Mouse (Mus musculus) left cerebral cortex, postnatal 4 days (tissue): Measurements from ENCODE around the gene Kcnq1. TPM values are rescaled to one million over a fixed set of nuclear protein-coding genes. Genes with fewer than 3 reads are reported as not detected.

Experiments used
- DNase-seq: peaks from one replicate; pipeline ENCODE4 v3.0.0-alpha.2; 2022
- intact Hi-C: fragments of 180-260 bp; cut with DNase I; formaldehyde crosslinking; loops from one replicate; pipeline ENCODE4 v1.15.1; 2025
- total RNA-seq, 2 experiments: library from RNA; stranded (reverse); gene quantifications; 2 replicates each; pipeline ENCODE4 v1.2.3; 2021

The Kcnq1 gene
- total RNA-seq, 2 experiments from 2014 or later: 1.1 to 1.5 TPM

- no peak for DNase-seq
- intact Hi-C loops: loop anchor here (10.0 kb wide), 1 partner anchor 128 kb away; the partner anchor contains the start of gene Tspan32
These were observed 26.7 kb downstream of the Kcnq1 start for GRCm38 (mm10) chr7:143132815-143133214.

- intact Hi-C loops: loop anchor here (10.0 kb wide), 1 partner anchor 131 kb away; the partner anchor contains the start of gene Tspan32
These were observed 30.0 kb downstream of the Kcnq1 start for GRCm38 (mm10) chr7:143136125-143136524.

GRCm38 (mm10) chr7:143136561-143136960 lies 30.4 kb downstream of the Kcnq1 start:
- no peak for DNase-seq

More at GRCm38 (mm10) chr7:143136125-143136524, 30.0 kb downstream of the Kcnq1 start:
- no peak for DNase-seq

GRCm38 (mm10) chr7:143138789-143139188 lies 32.6 kb downstream of the Kcnq1 start:
- peak; percentile 66 for DNase-seq
- intact Hi-C loops: loop anchor here (10.0 kb wide), 1 partner anchor 134 kb away; the partner anchor contains the start of gene Tspan32

More at GRCm38 (mm10) chr7:143136561-143136960, 30.4 kb downstream of the Kcnq1 start:
- intact Hi-C loops: loop anchor here (10.0 kb wide), 1 partner anchor 132 kb away; the partner anchor contains the start of gene Tspan32

GRCm38 (mm10) chr7:143139932-143140331 lies 33.8 kb downstream of the Kcnq1 start:
- intact Hi-C loops: loop anchor here (10.0 kb wide), 2 partner anchors 135 to 245 kb away; partner anchors contain the start of gene Tspan32
- DNase-seq: no peak

GRCm38 (mm10) chr7:143142680-143143079 lies 36.5 kb downstream of the Kcnq1 start:
- intact Hi-C loops: loop anchor here (10.0 kb wide), 1 partner anchor 248 kb away; no protein-coding TSS in a partner anchor
- no peak for DNase-seq

- intact Hi-C loops: loop anchor here (10.0 kb wide), 1 partner anchor 252 kb away; no protein-coding TSS in a partner anchor
- DNase-seq: no peak
These were observed 40.9 kb downstream of the Kcnq1 start for GRCm38 (mm10) chr7:143147015-143147414.

GRCm38 (mm10) chr7:143151171-143151570 lies 45.0 kb downstream of the Kcnq1 start:
- intact Hi-C loops: no loop called here
- peak; percentile 31 for DNase-seq

GRCm38 (mm10) chr7:143152350-143152749 lies 46.2 kb downstream of the Kcnq1 start:
- intact Hi-C loops: no loop called here
- DNase-seq: peak; percentile 31

GRCm38 (mm10) chr7:143153915-143154373 lies 47.8 kb downstream of the Kcnq1 start:
- DNase-seq: peak; percentile 88
- intact Hi-C loops: loop anchor here (2.0 kb wide), 1 partner anchor 311 kb away; no protein-coding TSS in a partner anchor

GRCm38 (mm10) chr7:143154458-143154871 lies 48.3 kb downstream of the Kcnq1 start:
- DNase-seq: peak; percentile 12
- intact Hi-C loops: loop anchor here (2.0 kb wide), 1 partner anchor 310 kb away; no protein-coding TSS in a partner anchor

GRCm38 (mm10) chr7:143155257-143155656 lies 49.1 kb downstream of the Kcnq1 start:
- intact Hi-C loops: loop anchor here (2.0 kb wide), 1 partner anchor 310 kb away; no protein-coding TSS in a partner anchor
- DNase-seq: no peak

GRCm38 (mm10) chr7:143158690-143159425 lies 52.7 kb downstream of the Kcnq1 start:
- intact Hi-C loops: no loop called here
- DNase-seq: no peak

GRCm38 (mm10) chr7:143159446-143159845 lies 53.3 kb downstream of the Kcnq1 start:
- no peak for DNase-seq
- intact Hi-C loops: no loop called here

- DNase-seq: no peak
- intact Hi-C loops: no loop called here
These were observed 53.9 kb downstream of the Kcnq1 start for GRCm38 (mm10) chr7:143160057-143160456.

- no peak for DNase-seq
- intact Hi-C loops: no loop called here
These were observed 55.9 kb downstream of the Kcnq1 start for GRCm38 (mm10) chr7:143162051-143162450.

GRCm38 (mm10) chr7:143164074-143164473 lies 57.9 kb downstream of the Kcnq1 start:
- intact Hi-C loops: no loop called here
- no peak for DNase-seq

GRCm38 (mm10) chr7:143165687-143166265 lies 59.6 kb downstream of the Kcnq1 start:
- DNase-seq: no peak
- intact Hi-C loops: no loop called here

- intact Hi-C loops: no loop called here
- no peak for DNase-seq
These were observed 61.1 kb downstream of the Kcnq1 start for GRCm38 (mm10) chr7:143167275-143167674.

GRCm38 (mm10) chr7:143169371-143169770 lies 63.2 kb downstream of the Kcnq1 start:
- intact Hi-C loops: no loop called here

GRCm38 (mm10) chr7:143172914-143173547 lies 66.9 kb downstream of the Kcnq1 start:
- intact Hi-C loops: no loop called here

More at GRCm38 (mm10) chr7:143169371-143169770, 63.2 kb downstream of the Kcnq1 start:
- DNase-seq: no peak

More at GRCm38 (mm10) chr7:143172914-143173547, 66.9 kb downstream of the Kcnq1 start:
- DNase-seq: no peak
